Mouse (Mus musculus): ENCODE measurements around the gene Pgm2. TPM values are rescaled to one million over a fixed set of nuclear protein-coding genes. Genes with fewer than 3 reads are reported as not detected.

The Pgm2 gene
- polyA plus RNA-seq, 1 experiment from 2014 or later, result 22.8 TPM

DNA sequence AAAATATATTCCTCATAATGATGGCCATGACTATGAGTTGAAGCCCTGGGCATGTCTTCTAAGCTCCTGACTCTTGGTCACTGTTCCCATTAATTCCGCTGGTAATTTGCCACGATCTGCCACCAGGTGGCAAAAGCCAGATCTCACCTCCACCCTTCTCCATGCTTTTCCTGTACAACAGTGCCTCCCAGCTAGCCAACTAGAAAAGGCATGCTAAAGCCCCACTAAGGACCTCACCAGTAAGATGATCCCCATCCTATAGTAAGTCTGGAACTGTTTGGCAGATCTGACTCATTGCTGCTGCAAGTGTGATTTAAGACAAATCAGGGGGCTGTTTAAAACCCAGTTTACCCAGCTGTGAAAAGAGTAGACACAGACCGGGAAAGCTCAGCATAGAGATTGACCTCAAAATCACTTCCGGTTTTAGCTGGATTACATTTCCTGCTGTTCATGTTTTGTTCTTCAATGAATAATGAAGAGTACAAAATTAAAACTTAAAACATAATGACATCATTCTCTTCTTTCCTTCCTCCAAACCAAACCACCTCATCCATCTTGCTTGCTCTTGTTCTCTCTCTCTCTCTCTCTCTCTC, 22.6 kb upstream of the Pgm2 start:
- no peak overlapping the region for H3K4me3 ChIP-seq (ENCODE audit: low read depth, low read length)
- no peak overlapping the region for H3K9ac ChIP-seq (ENCODE audit: low read length)
- no peaks in the 10 kb centered on the region for H3K4me1 ChIP-seq (ENCODE audit: control insufficient read depth, insufficient read depth, low read length)
- H3K9me3 ChIP-seq (ENCODE audit: control insufficient read depth, low read length), result no peaks in the 10 kb centered on the region
- 35% methylated on average over 4 of the region's 4 CpGs for WGBS
- no peaks in the 10 kb centered on the region for H3K36me3 ChIP-seq (ENCODE audit: control insufficient read depth, insufficient read depth, low read length)
- no peaks in the 10 kb centered on the region for H3K27me3 ChIP-seq (ENCODE audit: control insufficient read depth, insufficient read depth, low read length)
- no peak overlapping the region for H3K27ac ChIP-seq (ENCODE audit: low read depth, low read length)
- no peak overlapping the region for H3K4me2 ChIP-seq
- peak; percentile 81 for ATAC-seq (ENCODE audit: low FRiP score)
- DNase-seq (ENCODE audit: low spot score, missing footprints), result peak; percentile 84

DNA sequence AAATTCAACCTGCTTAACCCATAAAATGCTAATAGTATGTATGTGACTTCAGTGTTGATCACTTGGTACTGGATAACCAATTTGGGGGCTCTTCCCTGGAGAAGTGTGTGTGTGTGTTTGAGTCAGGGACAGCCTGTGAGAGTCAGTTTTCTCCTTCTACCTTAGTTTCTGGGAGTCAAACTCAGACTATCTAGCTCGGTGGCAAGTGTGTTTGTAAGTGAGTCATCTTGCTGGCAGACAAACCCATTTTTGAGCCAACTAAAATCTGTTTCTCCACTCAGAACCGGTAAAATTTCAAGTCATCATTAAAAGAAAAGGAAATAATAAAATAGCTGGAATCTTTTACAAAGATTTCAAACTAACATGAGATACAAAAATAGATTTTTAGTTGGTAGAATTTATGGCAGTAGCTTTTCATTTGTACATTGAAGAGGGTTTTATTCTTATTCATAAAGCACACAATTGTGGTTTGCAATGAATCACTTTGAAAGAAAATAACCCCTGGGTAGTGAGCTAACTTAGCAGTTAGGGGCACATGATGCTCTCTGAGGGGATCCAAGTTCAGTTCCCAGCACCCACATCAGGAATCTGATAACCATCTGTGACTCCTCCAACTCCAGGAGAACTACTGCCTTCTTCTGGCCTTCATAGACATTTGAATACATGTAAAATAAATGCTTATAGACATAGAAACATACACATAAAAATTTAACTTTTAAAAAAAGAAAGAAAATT, 21.8 kb upstream of the Pgm2 start:
- WGBS, result 77% methylated on average over 2 of the region's 2 CpGs
- DNase-seq (ENCODE audit: low spot score, missing footprints), result no peak
- Histone ChIP-seq H3K27me3 (ENCODE audit: control insufficient read depth, insufficient read depth, low read length) (no peaks in the 10 kb centered on the region), H3K9ac (ENCODE audit: low read length) (no peak overlapping the region), H3K4me1 (ENCODE audit: control insufficient read depth, insufficient read depth, low read length) (no peaks in the 10 kb centered on the region), H3K36me3 (ENCODE audit: control insufficient read depth, insufficient read depth, low read length) (no peaks in the 10 kb centered on the region), H3K27ac (ENCODE audit: low read depth, low read length) (no peak overlapping the region), H3K4me2 (no peak overlapping the region), H3K9me3 (ENCODE audit: control insufficient read depth, low read length) (no peaks in the 10 kb centered on the region), H3K4me3 (ENCODE audit: low read depth, low read length) (no peak overlapping the region)
- ATAC-seq (ENCODE audit: low FRiP score), result no peak

DNA sequence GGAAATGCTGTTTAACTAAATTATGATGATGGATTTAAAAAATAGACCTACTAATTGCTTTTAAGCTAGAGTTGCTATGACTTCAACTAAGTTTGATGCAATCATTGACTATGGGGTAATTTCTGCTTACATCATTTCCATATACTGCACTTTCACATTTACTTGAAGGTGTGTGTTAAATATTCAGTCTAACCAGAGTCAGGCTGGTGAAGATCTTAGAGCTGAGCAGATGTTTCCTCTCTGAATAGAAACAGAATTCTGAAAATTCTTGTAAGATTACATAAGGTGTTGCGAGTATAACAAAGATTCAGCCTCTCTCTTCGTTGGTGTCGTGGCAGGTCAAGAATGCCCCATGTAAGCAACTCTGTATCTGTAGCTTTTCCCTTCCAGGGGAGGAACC, 18.3 kb upstream of the Pgm2 start:
- Histone ChIP-seq H3K9me3 (ENCODE audit: control insufficient read depth, low read length) (no peaks in the 10 kb centered on the region), H3K9ac (ENCODE audit: low read length) (no peak overlapping the region), H3K4me2 (no peak overlapping the region), H3K36me3 (ENCODE audit: control insufficient read depth, insufficient read depth, low read length) (no peaks in the 10 kb centered on the region), H3K4me3 (ENCODE audit: low read depth, low read length) (no peak overlapping the region), H3K27me3 (ENCODE audit: control insufficient read depth, insufficient read depth, low read length) (no peaks in the 10 kb centered on the region), H3K27ac (ENCODE audit: low read depth, low read length) (no peak overlapping the region), H3K4me1 (ENCODE audit: control insufficient read depth, insufficient read depth, low read length) (no peaks in the 10 kb centered on the region)
- 89% methylated on average over 3 of the region's 3 CpGs for WGBS
- ATAC-seq (ENCODE audit: low FRiP score), result no peak
- DNase-seq (ENCODE audit: low spot score, missing footprints), result no peak

DNA sequence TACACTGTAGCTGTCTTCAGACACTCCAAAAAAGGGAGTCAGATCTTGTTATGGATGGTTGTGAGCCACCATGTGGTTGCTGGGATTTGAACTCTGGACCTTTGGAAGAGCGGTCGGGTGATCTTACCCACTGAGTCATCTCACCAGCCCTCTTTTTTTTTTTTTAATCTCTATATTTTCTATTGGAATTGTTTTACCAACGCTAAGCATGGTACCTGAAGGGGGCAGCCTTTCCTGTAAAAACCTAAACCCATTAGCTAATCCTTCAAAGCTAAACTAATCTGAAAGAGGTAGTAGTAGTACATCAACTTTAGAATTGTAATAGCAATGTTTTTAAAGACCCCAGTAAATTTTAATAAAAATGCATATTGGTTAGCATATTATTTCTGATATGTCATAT, 17.2 kb upstream of the Pgm2 start:
- 54% methylated on average over 3 of the region's 3 CpGs for WGBS
- Histone ChIP-seq H3K36me3 (ENCODE audit: control insufficient read depth, insufficient read depth, low read length) (no peaks in the 10 kb centered on the region), H3K4me3 (ENCODE audit: low read depth, low read length) (no peak overlapping the region), H3K27me3 (ENCODE audit: control insufficient read depth, insufficient read depth, low read length) (no peaks in the 10 kb centered on the region), H3K27ac (ENCODE audit: low read depth, low read length) (no peak overlapping the region), H3K9ac (ENCODE audit: low read length) (no peak overlapping the region), H3K9me3 (ENCODE audit: control insufficient read depth, low read length) (no peaks in the 10 kb centered on the region), H3K4me2 (no peak overlapping the region), H3K4me1 (ENCODE audit: control insufficient read depth, insufficient read depth, low read length) (no peaks in the 10 kb centered on the region)
- ATAC-seq (ENCODE audit: low FRiP score) (no peak), DNase-seq (ENCODE audit: low spot score, missing footprints) (no peak)

DNA sequence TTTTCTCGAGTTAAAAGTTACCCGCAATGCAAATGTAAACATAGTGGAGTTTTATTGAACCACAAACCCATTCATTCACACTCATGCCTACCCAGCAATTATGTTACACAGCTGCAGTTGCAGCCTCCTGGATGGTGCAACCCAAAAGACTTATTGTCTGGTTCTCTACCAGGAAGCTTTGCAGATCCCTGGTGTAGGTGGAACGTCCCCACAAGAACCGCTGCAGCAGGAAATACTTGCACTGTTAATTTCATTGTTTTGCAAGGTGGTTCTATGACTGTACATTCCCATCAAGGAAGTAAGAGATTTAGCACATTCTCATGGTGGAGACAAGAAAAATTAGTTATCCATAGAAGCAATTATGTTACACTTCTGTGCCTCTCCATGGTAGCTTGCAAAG, 15.4 kb upstream of the Pgm2 start:
- ATAC-seq (ENCODE audit: low FRiP score) (no peak), DNase-seq (ENCODE audit: low spot score, missing footprints) (peak; percentile 26)
- H3K27me3 ChIP-seq (ENCODE audit: control insufficient read depth, insufficient read depth, low read length), result no peaks in the 10 kb centered on the region
- H3K4me1 ChIP-seq (ENCODE audit: control insufficient read depth, insufficient read depth, low read length), result no peaks in the 10 kb centered on the region
- no peaks in the 10 kb centered on the region for H3K36me3 ChIP-seq (ENCODE audit: control insufficient read depth, insufficient read depth, low read length)
- H3K9ac ChIP-seq (ENCODE audit: low read length), result no peak overlapping the region
- no peak overlapping the region for H3K4me3 ChIP-seq (ENCODE audit: low read depth, low read length)
- H3K27ac ChIP-seq (ENCODE audit: low read depth, low read length), result no peak overlapping the region
- H3K9me3 ChIP-seq (ENCODE audit: control insufficient read depth, low read length), result no peaks in the 10 kb centered on the region
- no peak overlapping the region for H3K4me2 ChIP-seq
- WGBS, result 92% methylated on average over 4 of the region's 4 CpGs

DNA sequence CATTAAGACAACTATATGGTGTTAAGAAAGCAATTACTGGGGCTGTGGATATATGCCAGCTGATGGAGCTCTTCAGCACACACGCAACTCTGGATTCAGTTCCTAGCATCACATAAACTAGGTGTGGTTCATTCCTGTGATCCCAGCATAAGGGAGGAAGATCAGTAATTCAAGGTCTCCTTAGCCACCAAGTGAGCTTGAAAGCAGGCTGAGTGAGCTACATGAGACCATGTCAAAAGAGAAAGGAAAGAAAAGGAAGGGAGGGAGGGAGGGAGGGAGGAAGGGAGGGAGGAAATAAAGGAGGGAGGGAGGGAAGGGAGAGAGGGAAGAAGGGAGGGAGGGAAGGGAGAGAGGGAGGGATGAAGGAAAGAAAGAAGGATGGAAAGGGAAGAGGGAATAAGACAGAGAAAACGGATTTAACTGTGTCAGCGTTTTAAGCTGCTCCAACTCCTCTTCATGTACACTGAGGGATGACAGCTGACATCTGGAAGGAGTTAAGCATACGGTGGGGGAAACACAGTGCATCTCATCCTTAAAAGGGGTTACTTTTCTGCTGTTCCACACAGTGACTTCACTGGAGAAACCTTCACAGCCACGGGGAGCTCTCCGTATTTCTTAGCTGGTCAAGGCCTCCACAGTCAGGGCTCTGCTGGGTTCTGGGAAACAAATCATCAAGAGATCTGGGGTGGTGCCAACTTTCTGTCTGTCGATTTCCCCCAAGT, 13.8 kb upstream of the Pgm2 start:
- ATAC-seq (ENCODE audit: low FRiP score), result no peak
- no peak overlapping the region for H3K4me2 ChIP-seq
- no peaks in the 10 kb centered on the region for H3K36me3 ChIP-seq (ENCODE audit: control insufficient read depth, insufficient read depth, low read length)
- H3K27ac ChIP-seq (ENCODE audit: low read depth, low read length), result no peak overlapping the region
- DNase-seq (ENCODE audit: low spot score, missing footprints), result peak; percentile 14
- H3K4me1 ChIP-seq (ENCODE audit: control insufficient read depth, insufficient read depth, low read length), result no peaks in the 10 kb centered on the region
- H3K9me3 ChIP-seq (ENCODE audit: control insufficient read depth, low read length), result no peaks in the 10 kb centered on the region
- no peaks in the 10 kb centered on the region for H3K27me3 ChIP-seq (ENCODE audit: control insufficient read depth, insufficient read depth, low read length)
- no peak overlapping the region for H3K9ac ChIP-seq (ENCODE audit: low read length)
- 72% methylated on average over 7 of the region's 7 CpGs for WGBS
- H3K4me3 ChIP-seq (ENCODE audit: low read depth, low read length), result no peak overlapping the region

DNA sequence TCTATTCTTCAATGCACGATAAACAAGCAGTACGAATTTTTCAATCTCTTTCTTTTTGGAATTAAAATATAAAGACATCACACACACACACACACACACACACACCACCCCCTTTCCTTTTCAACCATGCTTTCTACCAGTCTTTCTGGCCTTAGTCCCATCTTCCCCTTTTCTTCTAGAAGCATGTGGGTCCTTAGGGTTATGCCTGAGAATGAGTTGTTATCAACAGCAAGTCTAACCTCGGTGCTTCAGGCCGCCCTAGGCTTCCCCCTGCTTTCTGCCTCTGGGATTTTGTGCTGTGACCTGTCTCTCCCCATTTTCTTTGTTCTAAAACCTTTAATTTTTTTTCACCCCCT, 13.3 kb upstream of the Pgm2 start:
- no peak overlapping the region for H3K4me3 ChIP-seq (ENCODE audit: low read depth, low read length)
- H3K27me3 ChIP-seq (ENCODE audit: control insufficient read depth, insufficient read depth, low read length), result no peaks in the 10 kb centered on the region
- WGBS, result 84% methylated on average over 4 of the region's 4 CpGs
- H3K4me2 ChIP-seq, result no peak overlapping the region
- H3K36me3 ChIP-seq (ENCODE audit: control insufficient read depth, insufficient read depth, low read length), result no peaks in the 10 kb centered on the region
- no peak for DNase-seq (ENCODE audit: low spot score, missing footprints)
- H3K27ac ChIP-seq (ENCODE audit: low read depth, low read length), result no peak overlapping the region
- no peak for ATAC-seq (ENCODE audit: low FRiP score)
- no peaks in the 10 kb centered on the region for H3K4me1 ChIP-seq (ENCODE audit: control insufficient read depth, insufficient read depth, low read length)
- no peaks in the 10 kb centered on the region for H3K9me3 ChIP-seq (ENCODE audit: control insufficient read depth, low read length)
- H3K9ac ChIP-seq (ENCODE audit: low read length), result no peak overlapping the region

DNA sequence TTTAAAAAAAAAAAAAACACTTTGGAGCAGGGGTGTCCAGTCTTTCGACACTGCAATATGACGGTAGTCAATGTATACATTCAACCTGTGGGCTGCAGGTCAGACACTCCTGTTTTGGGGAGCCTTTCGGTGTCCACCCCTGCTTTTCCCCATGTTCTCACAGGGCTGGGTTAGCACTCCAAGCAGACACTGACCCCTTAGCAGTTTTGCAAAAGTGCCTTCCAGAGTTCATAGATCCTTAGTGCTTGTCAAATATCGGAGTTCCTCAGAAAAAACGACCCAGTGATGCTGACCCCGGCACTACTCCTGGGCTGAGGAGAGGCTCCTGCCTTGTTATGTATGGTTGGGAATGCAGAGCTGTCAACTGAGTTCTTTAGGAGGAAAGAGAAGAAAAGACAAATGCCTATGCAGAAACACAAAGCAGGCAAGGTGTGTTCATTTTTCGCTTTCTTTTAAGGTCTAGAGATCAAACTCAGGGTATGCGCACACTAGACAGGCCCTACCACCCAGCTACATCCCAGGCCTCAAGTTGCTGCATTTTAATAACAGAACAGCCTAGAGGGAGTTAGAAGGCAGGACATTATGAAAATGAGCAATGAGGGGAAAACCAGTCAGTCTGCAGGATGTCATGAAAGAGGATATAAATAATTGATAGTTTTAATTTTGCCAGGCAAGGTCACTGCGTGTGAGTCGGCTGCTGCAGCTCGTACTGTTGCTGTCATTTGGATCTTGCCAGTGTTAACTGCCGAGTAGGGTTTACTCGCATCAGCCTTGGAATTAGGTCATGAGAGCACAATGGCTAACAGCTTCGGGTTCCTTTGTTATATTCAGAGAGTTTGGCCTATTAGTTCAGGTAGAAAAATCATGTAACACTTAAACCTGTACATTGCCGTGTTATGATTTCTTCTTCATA, 9.0 kb upstream of the Pgm2 start:
- H3K4me3 ChIP-seq (ENCODE audit: low read depth, low read length), result no peak overlapping the region
- ATAC-seq (ENCODE audit: low FRiP score), result no peak
- H3K4me1 ChIP-seq (ENCODE audit: control insufficient read depth, insufficient read depth, low read length), result no peaks in the 10 kb centered on the region
- H3K9me3 ChIP-seq (ENCODE audit: control insufficient read depth, low read length), result no peaks in the 10 kb centered on the region
- WGBS, result 90% methylated on average over 15 of the region's 15 CpGs
- no peak overlapping the region for H3K4me2 ChIP-seq
- H3K27ac ChIP-seq (ENCODE audit: low read depth, low read length), result no peak overlapping the region
- no peaks in the 10 kb centered on the region for H3K36me3 ChIP-seq (ENCODE audit: control insufficient read depth, insufficient read depth, low read length)
- no peaks in the 10 kb centered on the region for H3K27me3 ChIP-seq (ENCODE audit: control insufficient read depth, insufficient read depth, low read length)
- peak; percentile 77 for DNase-seq (ENCODE audit: low spot score, missing footprints)
- no peak overlapping the region for H3K9ac ChIP-seq (ENCODE audit: low read length)

All from midbrain, embryonic 11.5 days (tissue).